Mouse (Mus musculus) neural tube, embryonic 13.5 days (tissue): ENCODE data around the gene Pih1d1. TPM values are rescaled to one million over a fixed set of nuclear protein-coding genes. Genes with fewer than 3 reads are reported as not detected.
"Not testable (repeated sequence)": the region's sequence is repeated elsewhere in the genome, so short reads cannot be mapped to it uniquely, and the experiment has no call there.

ENCODE experiments used
- ATAC-seq: fragments of 200-750 bp; cut with Nextera tagmentation; 2 replicates; pipeline ENCODE4 v1.8.0; 2017; ENCODE audit warnings: low read depth, mild to moderate bottlenecking, moderate TSS enrichment, moderate library complexity
- H3K27ac ChIP-seq: fragments of 300-500 bp; sonication (generic); replicated peaks from 2 replicates; pipeline ENCODE4 v1.5.1; 2015; ENCODE audit warnings: moderate library complexity, mild to moderate bottlenecking, inconsistent platforms
- H3K27me3 ChIP-seq: fragments of 300-500 bp; sonication (generic); 2 replicates; pipeline ENCODE4 v1.6.1; 2015; ENCODE audit warnings: mild to moderate bottlenecking, inconsistent platforms
- H3K36me3 ChIP-seq: fragments of 300-500 bp; sonication (generic); 2 replicates; pipeline ENCODE4 v1.6.1; 2015; ENCODE audit warnings: mild to moderate bottlenecking, inconsistent platforms
- H3K4me1 ChIP-seq: fragments of 300-500 bp; sonication (generic); replicated peaks from 2 replicates; pipeline ENCODE4 v1.6.1; 2015; ENCODE audit warnings: inconsistent platforms
- H3K4me2 ChIP-seq: fragments of 300-500 bp; sonication (generic); 2 replicates; pipeline ENCODE4 v1.6.1; 2015; ENCODE audit warnings: inconsistent platforms, mild to moderate bottlenecking, moderate library complexity
- H3K4me3 ChIP-seq: fragments of 300-500 bp; sonication (generic); 2 replicates; pipeline ENCODE4 v1.5.1; 2015; ENCODE audit warnings: mild to moderate bottlenecking, inconsistent platforms
- H3K9ac ChIP-seq: fragments of 300-500 bp; sonication (generic); 2 replicates; pipeline ENCODE4 v1.6.1; 2015; ENCODE audit warnings: moderate library complexity, mild to moderate bottlenecking, inconsistent platforms
- H3K9me3 ChIP-seq: fragments of 300-500 bp; sonication (generic); 2 replicates; pipeline ENCODE4 v1.6.1; 2016; ENCODE audit warnings: inconsistent platforms
- WGBS: fragments of 180-500 bp; shearing (Covaris S2); methylation state at CpG from one replicate; pipeline ENCODE4 v1.1.7; 2015; 5-methylcytosine and 5-hydroxymethylcytosine counted together
- polyA plus RNA-seq: library from polyadenylated mRNA; unstranded; fragments of >200 nt; fragmentation: Nextera tagmentation; extraction: Ambion mirVana; gene quantifications from 2 replicates; pipeline ENCODE4 v1.2.1, GENCODE M21; 2015

The Pih1d1 gene
- polyA plus RNA-seq, 1 experiment from 2014 or later, result 91.9 TPM

DNA sequence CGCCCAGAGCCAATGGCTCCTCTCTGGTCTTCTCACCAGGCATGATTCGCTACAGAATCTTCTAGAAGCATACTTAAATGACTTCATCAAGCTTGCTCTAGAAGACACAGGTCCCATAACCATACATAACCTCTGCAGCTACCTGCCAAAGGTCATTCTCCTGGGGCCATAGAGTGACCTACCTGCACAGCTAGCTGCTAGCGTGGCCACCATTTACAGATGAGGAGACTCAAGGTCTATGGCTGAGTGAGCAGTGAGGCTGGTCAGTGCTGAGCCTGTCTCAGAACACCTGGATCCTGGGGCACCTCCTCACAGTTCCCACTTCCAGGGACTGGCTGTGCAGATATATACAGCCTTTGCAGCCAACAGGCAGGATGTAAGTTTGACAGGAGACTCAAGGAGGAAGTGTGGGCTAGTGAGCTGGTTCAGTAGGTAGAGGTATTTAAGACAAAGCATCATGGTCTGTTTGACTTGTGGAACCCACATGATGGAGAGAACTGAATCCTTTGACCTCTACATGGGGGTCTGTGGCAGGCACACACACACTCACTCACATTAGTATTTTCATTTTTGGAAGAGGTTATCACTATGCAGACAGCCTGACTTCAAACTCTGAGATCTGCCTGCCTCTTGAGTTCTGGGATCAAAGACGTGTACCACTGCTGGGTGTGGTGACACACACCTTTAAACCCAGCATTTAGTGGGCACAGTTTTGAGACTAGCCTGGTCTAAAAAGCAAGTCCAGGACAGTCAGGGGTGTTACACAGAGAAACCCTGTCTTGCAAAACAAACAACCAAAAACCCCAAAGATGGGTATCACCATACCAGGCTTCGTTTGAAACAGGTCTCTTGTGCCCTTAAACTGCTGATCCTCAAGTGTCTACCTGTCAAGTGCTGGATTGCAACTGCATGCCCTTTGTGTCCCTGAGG lies 34.1 kb upstream of the Pih1d1 start:
- Histone ChIP-seq H3K4me2 (no peak overlapping the region), H3K9ac (no peak overlapping the region), H3K9me3 (no peaks in the 10 kb centered on the region), H3K27me3 (no peaks in the 10 kb centered on the region), H3K4me3 (no peak overlapping the region), H3K36me3 (peaks cover 59% of the 10 kb centered on the region), H3K27ac (no peak overlapping the region), H3K4me1 (peaks cover 29% of the 10 kb centered on the region)
- no peak for ATAC-seq
- 79% methylated on average over 5 of the region's 5 CpGs for WGBS

DNA sequence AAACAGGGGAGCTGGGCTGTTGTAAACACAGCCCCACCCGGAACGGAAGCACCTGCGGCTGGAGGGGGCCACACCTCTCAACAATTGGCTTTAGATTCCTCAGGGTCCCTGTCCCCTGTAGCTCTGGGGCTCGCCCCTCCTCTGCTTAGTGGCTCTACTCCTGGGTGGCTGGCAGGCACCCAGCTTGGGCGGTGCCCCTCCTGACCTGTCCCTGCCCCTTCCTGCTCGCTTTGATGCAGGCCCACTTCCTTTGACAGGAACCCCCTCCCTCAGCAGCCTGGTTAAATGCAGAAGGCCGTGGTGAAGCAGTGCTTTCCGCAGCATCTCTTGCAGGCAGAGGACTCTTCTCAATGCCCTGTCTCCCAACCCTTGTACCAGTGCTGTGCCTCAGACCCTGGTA lies 32.7 kb upstream of the Pih1d1 start:
- no peak overlapping the region; the same call in 1 of the 2 replicates for H3K27ac ChIP-seq
- WGBS, result 71% methylated on average over 8 of the region's 8 CpGs
- no peaks in the 10 kb centered on the region for H3K9me3 ChIP-seq
- no peak overlapping the region for H3K4me3 ChIP-seq
- H3K9ac ChIP-seq, result no peak overlapping the region; the same call in 1 of the 2 replicates
- H3K27me3 ChIP-seq, result no peaks in the 10 kb centered on the region
- ATAC-seq, result no peak
- H3K4me2 ChIP-seq, result no peak overlapping the region
- peaks cover 73% of the 10 kb centered on the region for H3K36me3 ChIP-seq
- peaks cover 43% of the 10 kb centered on the region for H3K4me1 ChIP-seq

DNA sequence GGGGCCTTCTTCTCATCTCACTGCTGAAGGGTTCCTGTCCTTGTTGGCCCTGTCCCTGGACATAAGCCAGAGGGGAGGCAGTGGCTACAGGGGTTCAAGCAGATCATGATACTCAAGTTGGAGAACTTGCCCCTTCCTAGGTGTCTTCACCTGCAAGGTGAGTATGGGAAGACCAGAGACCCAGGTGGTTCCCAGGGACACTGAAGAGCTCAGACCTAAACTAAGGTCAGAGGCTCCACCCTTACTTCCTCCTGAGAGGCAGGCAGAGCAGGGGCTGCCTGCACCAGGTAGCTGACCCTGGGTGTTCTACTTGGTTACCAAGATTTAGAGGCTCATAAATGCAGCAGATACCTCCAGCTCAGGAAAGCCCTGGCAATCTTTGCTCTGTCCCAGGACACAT lies 32.1 kb upstream of the Pih1d1 start:
- no peak overlapping the region; the same call in 1 of the 2 replicates for H3K27ac ChIP-seq
- H3K9ac ChIP-seq, result peak overlapping the region; percentile 45; the same call in 1 of the 2 replicates
- no peaks in the 10 kb centered on the region for H3K27me3 ChIP-seq
- no peaks in the 10 kb centered on the region for H3K9me3 ChIP-seq
- no peak for ATAC-seq
- H3K36me3 ChIP-seq, result peaks cover 79% of the 10 kb centered on the region
- no peak overlapping the region for H3K4me3 ChIP-seq
- peak overlapping the region; percentile 15; the same call in 1 of the 2 replicates for H3K4me2 ChIP-seq
- H3K4me1 ChIP-seq, result peaks cover 49% of the 10 kb centered on the region

DNA sequence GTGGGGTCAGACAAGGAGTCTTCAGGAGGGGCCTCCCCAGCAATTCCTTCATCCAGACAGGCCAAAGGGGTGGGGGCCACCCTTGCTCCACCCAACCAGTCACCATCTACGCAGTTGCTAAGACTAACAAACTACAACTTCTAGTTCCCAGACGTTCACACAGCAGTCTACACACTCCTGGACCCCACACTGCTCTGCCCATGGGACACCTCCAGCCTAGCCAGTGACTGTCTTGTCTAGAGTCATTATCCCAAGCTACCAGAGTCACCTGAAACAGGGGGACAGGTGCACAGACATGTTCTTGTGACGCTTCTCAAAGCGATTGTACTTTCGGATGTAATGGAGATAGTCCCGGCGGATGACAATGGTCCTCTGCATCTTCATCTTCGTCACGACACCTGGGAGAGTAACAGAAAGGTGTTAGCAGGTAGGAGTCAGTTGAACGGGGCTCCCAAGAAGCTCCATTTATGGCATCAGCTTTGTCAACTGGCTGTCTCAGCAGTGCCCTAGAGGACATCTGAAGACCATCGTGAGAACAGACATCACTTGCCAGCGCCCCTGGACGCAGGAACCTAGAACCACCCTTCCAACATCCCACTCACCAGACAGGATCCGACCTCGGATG lies 31.4 kb upstream of the Pih1d1 start:
- Histone ChIP-seq H3K27ac (no peak overlapping the region), H3K36me3 (peaks cover 81% of the 10 kb centered on the region), H3K4me3 (peak overlapping the region; percentile 92), H3K9me3 (no peaks in the 10 kb centered on the region), H3K27me3 (no peaks in the 10 kb centered on the region), H3K4me2 (peak overlapping the region; percentile 82), H3K4me1 (peaks cover 56% of the 10 kb centered on the region), H3K9ac (peak overlapping the region; percentile 97)
- no peak for ATAC-seq
- WGBS, result 86% methylated on average over 15 of the region's 15 CpGs

DNA sequence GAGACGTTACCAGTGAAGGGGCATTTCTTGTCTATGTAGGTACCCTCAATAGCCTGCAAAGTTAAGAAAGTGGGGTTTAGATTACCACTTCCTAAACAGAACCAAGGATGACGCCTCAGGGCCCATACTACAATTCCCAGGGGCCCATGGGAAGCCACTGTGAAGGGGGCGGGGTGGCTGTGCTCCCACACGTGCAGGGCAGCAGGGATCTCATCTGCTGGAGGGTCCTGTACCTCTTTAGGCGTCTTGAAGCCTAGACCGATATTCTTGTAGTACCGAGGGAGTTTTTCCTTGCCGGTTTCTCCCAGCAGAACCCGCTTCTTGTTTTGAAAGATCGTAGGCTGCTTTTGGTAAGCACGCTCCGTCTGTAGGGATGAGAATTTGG lies 30.9 kb upstream of the Pih1d1 start:
- H3K4me1 ChIP-seq, result peaks cover 58% of the 10 kb centered on the region
- peak overlapping the region; percentile 82 for H3K4me2 ChIP-seq
- no peaks in the 10 kb centered on the region for H3K27me3 ChIP-seq
- peak overlapping the region; percentile 91 for H3K27ac ChIP-seq
- no peak for ATAC-seq
- peaks cover 76% of the 10 kb centered on the region for H3K36me3 ChIP-seq
- 24% methylated on average over 12 of the region's 12 CpGs for WGBS
- H3K9me3 ChIP-seq, result no peaks in the 10 kb centered on the region
- peak overlapping the region; percentile 97 for H3K9ac ChIP-seq
- peak overlapping the region; percentile 92 for H3K4me3 ChIP-seq

DNA sequence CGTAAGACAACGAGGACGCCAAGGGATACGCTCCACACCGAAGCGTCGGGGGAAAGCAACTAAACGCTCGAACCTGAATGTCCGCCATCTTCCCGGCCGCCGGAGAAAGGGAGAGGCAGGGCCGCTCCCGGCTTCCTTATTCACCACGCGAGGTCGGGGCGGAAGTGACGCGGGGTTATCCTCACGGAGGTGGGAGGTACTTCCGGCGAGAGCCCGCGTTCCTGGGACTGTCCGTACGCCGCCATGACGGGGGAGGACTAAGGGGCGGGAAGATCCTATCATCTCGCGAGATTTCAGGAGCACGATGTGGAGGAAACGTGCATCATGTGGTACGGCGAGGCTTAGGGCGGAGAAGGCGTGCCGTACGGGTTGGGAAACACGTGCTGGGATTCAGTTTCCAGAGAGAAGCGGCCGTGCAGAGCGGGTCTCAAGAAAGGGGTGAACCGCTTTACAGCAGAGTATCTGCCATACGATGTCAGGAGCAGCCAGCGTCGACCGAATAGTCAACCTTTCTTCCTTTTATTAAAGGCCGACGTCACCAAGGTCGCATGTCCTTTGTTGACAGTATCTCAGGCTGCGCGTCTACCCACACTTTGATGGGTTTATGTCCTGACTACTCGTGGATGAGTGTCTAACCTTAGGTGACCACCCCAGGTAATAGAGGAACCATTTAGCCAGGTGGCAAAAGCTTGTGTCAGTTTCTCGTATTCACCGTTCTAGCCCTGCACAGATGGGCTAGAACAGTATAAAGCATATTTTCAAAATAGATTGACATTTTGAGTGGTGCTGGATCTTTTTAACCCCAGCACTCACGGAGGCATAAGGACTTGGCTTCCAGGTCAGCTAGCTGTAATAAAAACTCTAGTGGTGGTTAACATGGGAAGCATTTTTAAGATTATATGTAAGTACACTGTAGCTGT lies 29.6 kb upstream of the Pih1d1 start, which contains the start of gene Rps11:
TSS of gene Rps11 (minus strand) at position 216 of the 920 bp plus-strand sequence.
- Histone ChIP-seq H3K4me3 (peak within 1 kb of the TSS; percentile 92), H3K36me3 (peaks cover 65% of the 10 kb centered on the region)

DNA sequence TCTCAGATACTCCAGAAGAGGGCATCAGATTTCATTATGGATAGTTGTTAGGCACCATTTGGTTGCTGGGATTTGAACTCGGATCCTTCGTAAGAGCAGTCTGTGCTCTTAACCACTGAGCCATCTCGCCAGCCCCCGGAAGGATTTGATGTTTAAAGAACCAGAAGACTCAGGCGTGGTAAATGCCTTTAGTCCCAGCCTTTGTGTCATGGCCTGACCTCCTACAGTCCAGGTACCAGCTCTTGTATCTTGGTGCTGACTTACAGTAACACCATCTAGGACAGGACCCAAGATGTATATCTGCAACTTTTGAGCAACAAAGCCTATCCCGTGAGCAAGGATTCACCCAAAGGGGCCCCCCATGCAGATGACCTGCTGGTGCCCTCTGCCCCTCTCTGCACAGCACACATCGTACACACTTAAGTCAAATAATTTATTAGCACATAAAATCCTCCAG lies 28.9 kb upstream of the Pih1d1 start:
- H3K27me3 ChIP-seq, result no peaks in the 10 kb centered on the region
- H3K9ac ChIP-seq, result peak overlapping the region; percentile 70; the same call in 1 of the 2 replicates
- WGBS, result 7% methylated on average over 7 of the region's 7 CpGs
- peak overlapping the region; percentile 91 for H3K27ac ChIP-seq
- peak overlapping the region; percentile 92 for H3K4me3 ChIP-seq
- no peak for ATAC-seq
- H3K4me2 ChIP-seq, result peak overlapping the region; percentile 59
- peaks cover 65% of the 10 kb centered on the region for H3K4me1 ChIP-seq
- H3K9me3 ChIP-seq, result no peaks in the 10 kb centered on the region
- H3K36me3 ChIP-seq, result peaks cover 58% of the 10 kb centered on the region

More for the DNA sequence above, 29.6 kb upstream of the Pih1d1 start, which contains the start of gene Rps11:
- Histone ChIP-seq H3K9me3 (no peaks in the 10 kb centered on the region), H3K27me3 (no peaks in the 10 kb centered on the region), H3K27ac (peak within 1 kb of the TSS; percentile 91), H3K4me1 (peaks cover 61% of the 10 kb centered on the region), H3K4me2 (peak within 1 kb of the TSS; percentile 82), H3K9ac (peak within 1 kb of the TSS; percentile 97)
- under 1% methylated on average over 59 of the region's 59 CpGs for WGBS
- ATAC-seq, result peak; percentile 89

DNA sequence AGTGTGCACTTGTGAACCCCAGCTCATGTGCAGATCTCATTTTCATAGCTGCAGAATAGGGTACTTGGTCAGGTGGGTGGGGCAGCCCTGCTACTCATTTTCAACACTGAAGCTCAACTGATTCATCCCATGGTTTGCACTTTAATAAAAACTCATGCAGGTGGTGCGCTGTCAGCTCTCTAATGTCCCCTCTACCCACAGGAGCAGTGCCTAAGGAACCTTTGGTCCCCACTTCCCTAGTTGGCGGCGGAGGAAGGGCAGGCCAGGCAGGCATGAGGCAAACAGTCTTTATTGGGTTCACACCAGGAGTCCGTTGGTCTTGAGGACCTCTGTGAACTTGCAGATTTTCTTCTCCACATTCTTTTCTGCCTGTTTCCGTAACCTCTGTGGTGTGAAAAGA lies 28.5 kb upstream of the Pih1d1 start:
- not testable (repeated sequence) for H3K9me3 ChIP-seq, ATAC-seq, H3K27me3 ChIP-seq
- Histone ChIP-seq H3K4me3 (peak overlapping the region; percentile 92; the same call in 1 of the 2 replicates), H3K4me1 (peaks cover 65% of the 10 kb centered on the region), H3K9ac (peak overlapping the region; percentile 70; the same call in 1 of the 2 replicates), H3K27ac (peak overlapping the region; percentile 91), H3K4me2 (peak overlapping the region; percentile 59), H3K36me3 (peaks cover 53% of the 10 kb centered on the region)
- 62% methylated on average over 5 of the region's 5 CpGs for WGBS

DNA sequence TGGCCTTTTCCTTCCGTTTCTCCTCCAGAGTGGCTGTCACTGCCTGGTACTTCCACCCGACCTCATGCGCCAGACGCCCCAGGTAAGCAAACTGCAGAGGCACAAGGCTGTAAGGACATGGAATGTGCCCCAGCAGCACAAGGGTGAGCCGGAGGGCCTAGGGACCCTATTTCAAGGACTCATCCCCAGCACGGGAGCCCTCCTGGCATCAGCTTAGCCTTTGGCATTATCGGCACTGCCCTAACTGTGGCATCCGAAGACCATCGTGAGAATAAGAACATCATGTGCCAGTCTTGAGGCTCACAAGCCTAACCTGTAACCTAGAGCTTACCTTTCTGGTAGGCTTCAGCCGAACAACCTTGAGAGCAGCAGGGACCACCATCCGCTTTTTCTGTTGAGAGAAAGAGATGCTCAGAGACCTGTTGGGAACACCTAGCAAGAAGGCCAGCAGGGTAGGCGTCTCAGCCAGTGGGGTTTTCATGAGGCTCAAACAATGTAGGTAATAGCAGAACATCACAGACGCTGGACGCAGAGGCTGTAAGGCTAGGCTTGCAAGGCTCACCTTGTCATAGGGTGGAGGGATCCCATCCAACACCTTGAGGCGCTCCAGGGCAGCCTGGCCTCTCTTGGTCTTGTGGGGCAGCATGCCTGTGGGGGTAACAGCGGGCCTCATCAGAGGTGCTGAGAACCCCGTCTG lies 27.8 kb upstream of the Pih1d1 start:
- Histone ChIP-seq H3K36me3 (peaks cover 47% of the 10 kb centered on the region), H3K27ac (peak overlapping the region; percentile 91), H3K4me1 (peaks cover 62% of the 10 kb centered on the region), H3K9me3 (no peaks in the 10 kb centered on the region), H3K27me3 (no peaks in the 10 kb centered on the region), H3K4me3 (peak overlapping the region; percentile 69), H3K4me2 (peak overlapping the region; percentile 90), H3K9ac (peak overlapping the region; percentile 97)
- WGBS, result 77% methylated on average over 17 of the region's 17 CpGs
- no peak for ATAC-seq

DNA sequence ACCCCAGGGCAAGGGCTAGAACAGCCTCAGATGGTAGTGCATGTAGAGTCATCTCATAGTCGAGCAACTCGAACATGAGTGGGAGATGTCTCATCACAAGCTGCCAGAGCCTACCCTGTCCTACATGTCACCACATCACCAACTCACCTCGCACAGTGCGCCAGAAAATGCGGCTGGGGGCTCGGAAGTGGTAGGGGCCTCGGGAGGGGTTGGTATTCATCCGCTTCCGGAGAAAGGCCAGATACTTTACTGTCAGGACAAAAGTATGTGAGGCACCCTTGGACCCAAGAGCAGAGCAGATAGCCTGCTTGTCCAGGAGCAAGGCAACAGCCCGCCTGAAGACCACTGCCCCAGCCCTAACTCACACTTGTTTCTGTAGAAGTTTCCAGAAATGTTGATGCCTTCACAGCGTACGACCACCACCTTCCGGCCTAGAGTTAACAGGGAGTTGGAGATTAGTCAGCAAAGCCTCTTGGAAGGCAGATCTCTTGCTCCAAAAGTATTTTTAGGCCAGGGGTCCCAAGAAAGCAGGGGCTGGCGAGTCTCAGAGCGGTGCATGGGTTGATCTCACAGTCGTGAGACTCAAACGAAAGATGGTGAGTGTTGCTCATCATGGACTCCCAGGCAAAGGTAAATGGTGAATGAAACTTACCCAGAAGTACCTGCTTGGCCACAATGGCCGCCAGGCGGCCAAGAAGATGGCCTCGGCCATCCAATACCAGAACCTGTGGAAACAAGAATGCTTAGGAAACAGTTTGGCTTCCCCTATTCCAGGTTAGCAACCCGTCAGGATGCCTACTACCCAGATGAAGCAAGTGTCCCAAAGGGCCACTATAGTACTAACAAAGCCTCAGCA lies 27.0 kb upstream of the Pih1d1 start:
- peak overlapping the region; percentile 90 for H3K4me2 ChIP-seq
- peaks cover 55% of the 10 kb centered on the region for H3K4me1 ChIP-seq
- WGBS, result 48% methylated on average over 21 of the region's 21 CpGs
- ATAC-seq, result no peak
- H3K27ac ChIP-seq, result peak overlapping the region; percentile 91
- H3K27me3 ChIP-seq, result no peaks in the 10 kb centered on the region
- H3K9me3 ChIP-seq, result no peaks in the 10 kb centered on the region
- H3K4me3 ChIP-seq, result peak overlapping the region; percentile 69
- peak overlapping the region; percentile 97 for H3K9ac ChIP-seq
- peaks cover 39% of the 10 kb centered on the region for H3K36me3 ChIP-seq
